Mouse (Mus musculus) myocyte (in vitro differentiated cells): Measurements from ENCODE around the gene Myb.

Source experiments
- CEBPB ChIP-seq: IDR thresholded peaks from 2 replicates; pipeline ENCODE4 v1.6.1; 2011; ENCODE audit warnings: mild to moderate bottlenecking, moderate library complexity; ENCODE audit not compliant: poor library complexity, insufficient read depth, severe bottlenecking
- E2F4 ChIP-seq: IDR thresholded peaks from one replicate; pipeline ENCODE4 v1.6.1; 2011; ENCODE audit warnings: mild to moderate bottlenecking, control low read depth, moderate library complexity; ENCODE audit not compliant: insufficient read depth
- MAX ChIP-seq: IDR thresholded peaks from one replicate; pipeline ENCODE4 v1.6.1; 2011; ENCODE audit warnings: low read depth, mild to moderate bottlenecking, control low read depth
- MYOG ChIP-seq, 3 experiments: IDR thresholded peaks; one replicate each; pipeline ENCODE4 v1.6.1; 2011; ENCODE audit warnings: control low read depth in 2 of 3, low read depth in 2 of 3, mild to moderate bottlenecking in 2 of 3; ENCODE audit not compliant: insufficient read length in 2 of 3, control insufficient read depth in 1 of 3, insufficient read depth in 1 of 3
- POLR2A ChIP-seq: IDR thresholded peaks from one replicate; pipeline ENCODE4 v1.6.1; 2011; ENCODE audit warnings: low read depth, mild to moderate bottlenecking, control low read depth, moderate library complexity; ENCODE audit not compliant: insufficient read length
- POLR2AphosphoS2 ChIP-seq: IDR thresholded peaks from one replicate; pipeline ENCODE4 v1.6.1; 2011; ENCODE audit warnings: low read depth, control low read depth; ENCODE audit not compliant: insufficient read length
- REST ChIP-seq: IDR thresholded peaks from one replicate; pipeline ENCODE4 v1.6.1; 2011; ENCODE audit warnings: mild to moderate bottlenecking, control low read depth, moderate library complexity; ENCODE audit not compliant: insufficient read depth, insufficient read length
- SRF ChIP-seq: IDR thresholded peaks from one replicate; pipeline ENCODE4 v1.6.1; 2011; ENCODE audit warnings: low read depth; ENCODE audit not compliant: control insufficient read depth, insufficient read length
- TCF12 ChIP-seq: IDR thresholded peaks from one replicate; pipeline ENCODE4 v1.6.1; 2011; ENCODE audit warnings: mild to moderate bottlenecking, control low read depth; ENCODE audit not compliant: poor library complexity, insufficient read depth, severe bottlenecking

- TF ChIP-seq MAX (no peak), REST (no peak), MYOG (IDR thresholded peaks at IDR 0.05; ENCODE audit: control insufficient read depth in 1 of 3, insufficient read depth in 1 of 3, insufficient read length in 2 of 3, low read depth in 2 of 3) (no peak), POLR2A (no peak), E2F4 (no peak), CEBPB (no peak), POLR2AphosphoS2 (no peak), TCF12 (no peak), SRF (no peak)
These were observed 33.2 kb upstream of the Myb start for GRCm38 (mm10) chr10:21193935-21194505.
